Mouse (Mus musculus): Measurements from ENCODE around the gene Gtpbp1. TPM values are rescaled to one million over a fixed set of nuclear protein-coding genes. Genes with fewer than 3 reads are reported as not detected.
A peak's percentile ranks its signal among the peaks of the same experiment; 100 is the strongest.

Gene Gtpbp1
- polyA plus RNA-seq, 1 experiment, result 52.7 TPM

- Histone ChIP-seq H3ac (ENCODE audit: control insufficient read depth, insufficient read length) (no peak overlapping the region), H3K36me3 (ENCODE audit: control insufficient read depth, insufficient read depth) (no peaks in the 10 kb centered on the region), H3K79me2 (ENCODE audit: control insufficient read depth, insufficient read depth) (no peaks in the 10 kb centered on the region), H3K4me3 (no peak overlapping the region), H3K4me2 (ENCODE audit: low read depth) (no peak overlapping the region), H3K27me3 (ENCODE audit: control insufficient read depth, insufficient read depth, insufficient read length) (no peaks in the 10 kb centered on the region)
- TF ChIP-seq USF1 (IDR thresholded peaks at IDR 0.05; ENCODE audit: low read depth) (no peak), POLR2AphosphoS2 (IDR thresholded peaks at IDR 0.05; ENCODE audit: insufficient read length, low read depth) (peak; percentile 68)
Observed at GRCm38 (mm10) chr15:79755176-79755575, 64.5 kb downstream of the Gtpbp1 start.

- Histone ChIP-seq H3K4me3 (no peak overlapping the region), H3K36me3 (ENCODE audit: control insufficient read depth, insufficient read depth) (no peaks in the 10 kb centered on the region), H3K4me2 (ENCODE audit: low read depth) (peak overlapping the region; percentile 14), H3K79me2 (ENCODE audit: control insufficient read depth, insufficient read depth) (no peaks in the 10 kb centered on the region), H3ac (ENCODE audit: control insufficient read depth, insufficient read length) (no peak overlapping the region), H3K27me3 (ENCODE audit: control insufficient read depth, insufficient read depth, insufficient read length) (no peaks in the 10 kb centered on the region)
- TF ChIP-seq TCF3 (IDR thresholded peaks at IDR 0.05; ENCODE audit: insufficient read length, low read depth) (no peak), MYOG (IDR thresholded peaks at IDR 0.05; ENCODE audit: control insufficient read depth in 1 of 3, insufficient read depth in 1 of 3, insufficient read length in 2 of 3, low read depth in 2 of 3) (peak in 2 of 3 experiments; percentile 34 to 51), USF1 (IDR thresholded peaks at IDR 0.05; ENCODE audit: low read depth) (no peak), SRF (IDR thresholded peaks at IDR 0.05; ENCODE audit: control insufficient read depth, insufficient read length, low read depth) (no peak), MAX (IDR thresholded peaks at IDR 0.05; ENCODE audit: low read depth) (no peak), MYOD1 (IDR thresholded peaks at IDR 0.05; ENCODE audit: control insufficient read depth in 1 of 3, insufficient read length in 2 of 3, low read depth in 2 of 3) (peak; percentile 69 to 89 (median 84)), CEBPB (IDR thresholded peaks at IDR 0.05; ENCODE audit: insufficient read depth, poor library complexity, severe bottlenecking) (no peak), E2F4 (IDR thresholded peaks at IDR 0.05; ENCODE audit: insufficient read depth) (no peak), POLR2AphosphoS2 (IDR thresholded peaks at IDR 0.05; ENCODE audit: insufficient read length, low read depth) (peak; percentile 31), REST (IDR thresholded peaks at IDR 0.05; ENCODE audit: insufficient read depth, insufficient read length) (no peak), TCF12 (IDR thresholded peaks at IDR 0.05; ENCODE audit: insufficient read depth, poor library complexity, severe bottlenecking) (peak; percentile 34), POLR2A (IDR thresholded peaks at IDR 0.05; ENCODE audit: insufficient read length, low read depth) (no peak)
Observed at GRCm38 (mm10) chr15:79755977-79756625, 65.5 kb downstream of the Gtpbp1 start.

GRCm38 (mm10) chr15:79757118-79757517, 66.5 kb downstream of the Gtpbp1 start:
- no peak for TF ChIP-seq MYOG (IDR thresholded peaks at IDR 0.05; ENCODE audit: control insufficient read depth in 1 of 3, insufficient read depth in 1 of 3, insufficient read length in 2 of 3, low read depth in 2 of 3)
- TF ChIP-seq CEBPB (IDR thresholded peaks at IDR 0.05; ENCODE audit: insufficient read depth, poor library complexity, severe bottlenecking), result no peak
- no peak for TF ChIP-seq MYOD1 (IDR thresholded peaks at IDR 0.05; ENCODE audit: control insufficient read depth in 1 of 3, insufficient read length in 2 of 3, low read depth in 2 of 3)
- TF ChIP-seq POLR2AphosphoS2 (IDR thresholded peaks at IDR 0.05; ENCODE audit: insufficient read length, low read depth), result no peak
- no peak for TF ChIP-seq POLR2A (IDR thresholded peaks at IDR 0.05; ENCODE audit: insufficient read length, low read depth)
- no peak for TF ChIP-seq MAX (IDR thresholded peaks at IDR 0.05; ENCODE audit: low read depth)
- H3K4me3 ChIP-seq, result no peak overlapping the region
- no peaks in the 10 kb centered on the region for H3K36me3 ChIP-seq (ENCODE audit: control insufficient read depth, insufficient read depth)
- H3K79me2 ChIP-seq (ENCODE audit: control insufficient read depth, insufficient read depth), result no peaks in the 10 kb centered on the region
- peak overlapping the region; percentile 14 for H3K4me2 ChIP-seq (ENCODE audit: low read depth)
- H3ac ChIP-seq (ENCODE audit: control insufficient read depth, insufficient read length), result no peak overlapping the region
- no peaks in the 10 kb centered on the region for H3K27me3 ChIP-seq (ENCODE audit: control insufficient read depth, insufficient read depth, insufficient read length)

GRCm38 (mm10) chr15:79760956-79761355, 70.3 kb downstream of the Gtpbp1 start:
- no peak overlapping the region for H3ac ChIP-seq (ENCODE audit: control insufficient read depth, insufficient read length)
- H3K36me3 ChIP-seq (ENCODE audit: control insufficient read depth, insufficient read depth), result peaks cover 6% of the 10 kb centered on the region
- TF ChIP-seq POLR2A (IDR thresholded peaks at IDR 0.05; ENCODE audit: insufficient read length, low read depth) (no peak), MYOD1 (IDR thresholded peaks at IDR 0.05; ENCODE audit: control insufficient read depth in 1 of 3, insufficient read length in 2 of 3, low read depth in 2 of 3) (peak in 1 of 3 experiments; percentile 9), USF1 (IDR thresholded peaks at IDR 0.05; ENCODE audit: low read depth) (no peak)
- H3K79me2 ChIP-seq (ENCODE audit: control insufficient read depth, insufficient read depth), result no peaks in the 10 kb centered on the region
- no peak overlapping the region for H3K4me2 ChIP-seq (ENCODE audit: low read depth)
- H3K27me3 ChIP-seq (ENCODE audit: control insufficient read depth, insufficient read depth, insufficient read length), result no peaks in the 10 kb centered on the region
- no peak overlapping the region for H3K4me3 ChIP-seq

GRCm38 (mm10) chr15:79763001-79763400, 72.4 kb downstream of the Gtpbp1 start:
- TF ChIP-seq USF1 (IDR thresholded peaks at IDR 0.05; ENCODE audit: low read depth), result no peak
- no peak for TF ChIP-seq POLR2AphosphoS2 (IDR thresholded peaks at IDR 0.05; ENCODE audit: insufficient read length, low read depth)
- TF ChIP-seq MYOG (IDR thresholded peaks at IDR 0.05; ENCODE audit: control insufficient read depth in 1 of 3, insufficient read depth in 1 of 3, insufficient read length in 2 of 3, low read depth in 2 of 3), result no peak
- no peak for TF ChIP-seq SRF (IDR thresholded peaks at IDR 0.05; ENCODE audit: control insufficient read depth, insufficient read length, low read depth)
- no peak for TF ChIP-seq CEBPB (IDR thresholded peaks at IDR 0.05; ENCODE audit: insufficient read depth, poor library complexity, severe bottlenecking)
- TF ChIP-seq E2F4 (IDR thresholded peaks at IDR 0.05; ENCODE audit: insufficient read depth), result no peak
- TF ChIP-seq TCF12 (IDR thresholded peaks at IDR 0.05; ENCODE audit: insufficient read depth, poor library complexity, severe bottlenecking), result no peak
- no peak for TF ChIP-seq MYOD1 (IDR thresholded peaks at IDR 0.05; ENCODE audit: control insufficient read depth in 1 of 3, insufficient read length in 2 of 3, low read depth in 2 of 3)
- no peak for TF ChIP-seq POLR2A (IDR thresholded peaks at IDR 0.05; ENCODE audit: insufficient read length, low read depth)
- no peak for TF ChIP-seq TCF3 (IDR thresholded peaks at IDR 0.05; ENCODE audit: insufficient read length, low read depth)
- TF ChIP-seq REST (IDR thresholded peaks at IDR 0.05; ENCODE audit: insufficient read depth, insufficient read length), result no peak
- TF ChIP-seq MAX (IDR thresholded peaks at IDR 0.05; ENCODE audit: low read depth), result no peak
- Histone ChIP-seq H3K36me3 (ENCODE audit: control insufficient read depth, insufficient read depth) (peaks cover 6% of the 10 kb centered on the region), H3K27me3 (ENCODE audit: control insufficient read depth, insufficient read depth, insufficient read length) (no peaks in the 10 kb centered on the region), H3K79me2 (ENCODE audit: control insufficient read depth, insufficient read depth) (no peaks in the 10 kb centered on the region), H3K4me3 (no peak overlapping the region), H3K4me2 (ENCODE audit: low read depth) (no peak overlapping the region), H3ac (ENCODE audit: control insufficient read depth, insufficient read length) (no peak overlapping the region)
